Mouse (Mus musculus): ENCODE results near the gene Gm45785. TPM values are rescaled to one million over a fixed set of nuclear protein-coding genes. Genes with fewer than 3 reads are reported as not detected.

Gene Gm45785
- total RNA-seq, 1 experiment from 2014 or later = 0.50 TPM

- no peak for ATAC-seq (replicated peaks; ENCODE audit: low read depth, poor library complexity, severe bottlenecking)
These were observed 20.4 kb downstream of the Gm45785 start for GRCm38 (mm10) chr7:140835758-140836087.

GRCm38 (mm10) chr7:140834968-140835757, 21.0 kb downstream of the Gm45785 start, which contains the start of gene Urah:
Gene Urah, plus strand, starts transcription at chr7:140835018.
- no peak for ATAC-seq (replicated peaks; ENCODE audit: low read depth, poor library complexity, severe bottlenecking)

GRCm38 (mm10) chr7:140833341-140833740, 22.8 kb downstream of the Gm45785 start:
- ATAC-seq (replicated peaks; ENCODE audit: low read depth, poor library complexity, severe bottlenecking) = no peak

- no peak for ATAC-seq (replicated peaks; ENCODE audit: low read depth, poor library complexity, severe bottlenecking)
These were observed 24.7 kb downstream of the Gm45785 start for GRCm38 (mm10) chr7:140831447-140831846.

GRCm38 (mm10) chr7:140828171-140828881, 27.8 kb downstream of the Gm45785 start:
- peak; percentile 82 for ATAC-seq (replicated peaks; ENCODE audit: low read depth, poor library complexity, severe bottlenecking)

GRCm38 (mm10) chr7:140822731-140823130, 33.4 kb downstream of the Gm45785 start:
- ATAC-seq (replicated peaks; ENCODE audit: low read depth, poor library complexity, severe bottlenecking) = no peak

- peak; percentile 81 for ATAC-seq (replicated peaks; ENCODE audit: low read depth, poor library complexity, severe bottlenecking)
These were observed 34.3 kb downstream of the Gm45785 start, which contains the start of gene Zfp941 for GRCm38 (mm10) chr7:140821653-140822329. Gene Zfp941, minus strand, starts transcription at chr7:140822178.

- no peak for ATAC-seq (replicated peaks; ENCODE audit: low read depth, poor library complexity, severe bottlenecking)
These were observed 34.9 kb downstream of the Gm45785 start for GRCm38 (mm10) chr7:140821305-140821652.

GRCm38 (mm10) chr7:140820173-140820572, 36.0 kb downstream of the Gm45785 start:
- ATAC-seq (replicated peaks; ENCODE audit: low read depth, poor library complexity, severe bottlenecking) = no peak

- ATAC-seq (replicated peaks; ENCODE audit: low read depth, poor library complexity, severe bottlenecking) = no peak
These were observed 43.3 kb downstream of the Gm45785 start for GRCm38 (mm10) chr7:140812850-140813249.

GRCm38 (mm10) chr7:140811714-140812113, 44.4 kb downstream of the Gm45785 start:
- ATAC-seq (replicated peaks; ENCODE audit: low read depth, poor library complexity, severe bottlenecking) = no peak

- peak; percentile 57; the same call in 1 of the 2 replicates for ATAC-seq (replicated peaks; ENCODE audit: low read depth, poor library complexity, severe bottlenecking)
These were observed 45.6 kb downstream of the Gm45785 start for GRCm38 (mm10) chr7:140810496-140810895.

- peak; percentile 96 for ATAC-seq (replicated peaks; ENCODE audit: low read depth, poor library complexity, severe bottlenecking)
These were observed 50.4 kb downstream of the Gm45785 start for GRCm38 (mm10) chr7:140805704-140806103.

- ATAC-seq (replicated peaks; ENCODE audit: low read depth, poor library complexity, severe bottlenecking) = no peak
These were observed 53.5 kb downstream of the Gm45785 start for GRCm38 (mm10) chr7:140802629-140803028.

GRCm38 (mm10) chr7:140798212-140798611, 57.9 kb downstream of the Gm45785 start:
- ATAC-seq (replicated peaks; ENCODE audit: low read depth, poor library complexity, severe bottlenecking) = no peak

GRCm38 (mm10) chr7:140797619-140798018, 58.5 kb downstream of the Gm45785 start:
- ATAC-seq (replicated peaks; ENCODE audit: low read depth, poor library complexity, severe bottlenecking) = 0 out of 2 replicates have a peak, but pooled peaks have one; percentile 25

- ATAC-seq (replicated peaks; ENCODE audit: low read depth, poor library complexity, severe bottlenecking) = no peak
These were observed 62.6 kb downstream of the Gm45785 start for GRCm38 (mm10) chr7:140793541-140793940.

- ATAC-seq (replicated peaks; ENCODE audit: low read depth, poor library complexity, severe bottlenecking) = no peak
These were observed 68.1 kb downstream of the Gm45785 start for GRCm38 (mm10) chr7:140788053-140788435.

- ATAC-seq (replicated peaks; ENCODE audit: low read depth, poor library complexity, severe bottlenecking) = no peak
These were observed 68.6 kb downstream of the Gm45785 start, which contains the start of gene Syce1 for GRCm38 (mm10) chr7:140787406-140788052. Gene Syce1, minus strand, starts transcription at chr7:140787852.

GRCm38 (mm10) chr7:140780548-140780947, 75.6 kb downstream of the Gm45785 start:
- no peak for ATAC-seq (replicated peaks; ENCODE audit: low read depth, poor library complexity, severe bottlenecking)
